Mouse (Mus musculus) liver, adult 2 months (tissue): ENCODE measurements around the gene Lrp10. TPM values are rescaled to one million over a fixed set of nuclear protein-coding genes. Genes with fewer than 3 reads are reported as not detected.

Experiments used
- DNase-seq: peaks from one replicate; pipeline ENCODE4 v3.0.0-alpha.2; 2011; ENCODE audit warnings: low read depth, low spot score; ENCODE audit errors: extremely low read depth
- H3K27ac ChIP-seq: fragments of 200-500 bp; replicated peaks from 2 replicates; pipeline ENCODE4 v1.5.1; 2012; ENCODE audit warnings: low read depth, mild to moderate bottlenecking, control low read depth, inconsistent platforms, low read length; ENCODE audit not compliant: insufficient read depth
- H3K27me3 ChIP-seq: fragments of 200-500 bp; 2 replicates; pipeline ENCODE4 v1.6.1; 2012; ENCODE audit warnings: mild to moderate bottlenecking, moderate library complexity, low read length, inconsistent platforms; ENCODE audit not compliant: control insufficient read depth, insufficient read depth
- H3K36me3 ChIP-seq: fragments of 200-500 bp; 2 replicates; pipeline ENCODE4 v1.6.1; 2012; ENCODE audit warnings: low read length, inconsistent platforms; ENCODE audit not compliant: control insufficient read depth, insufficient read depth
- H3K4me1 ChIP-seq: fragments of 200-500 bp; 2 replicates; pipeline ENCODE4 v1.6.1; 2011; ENCODE audit warnings: low read length; ENCODE audit not compliant: control insufficient read depth, insufficient read depth
- H3K4me3 ChIP-seq: fragments of 200-500 bp; 2 replicates; pipeline ENCODE4 v1.5.1; 2011; ENCODE audit warnings: low read depth, mild to moderate bottlenecking, control low read depth, low read length, moderate library complexity; ENCODE audit not compliant: insufficient read depth
- H3K79me2 ChIP-seq: fragments of 200-500 bp; 2 replicates; pipeline ENCODE4 v1.6.1; 2012; ENCODE audit warnings: inconsistent platforms, mild to moderate bottlenecking, low read length, moderate library complexity; ENCODE audit not compliant: control insufficient read depth, insufficient read depth
- H3K9ac ChIP-seq: fragments of 200-500 bp; 2 replicates; pipeline ENCODE4 v1.6.1; 2012; ENCODE audit warnings: low read depth, mild to moderate bottlenecking, control low read depth, inconsistent platforms, low read length
- CTCF ChIP-seq: fragments of 200-500 bp; IDR thresholded peaks from 2 replicates; pipeline ENCODE4 v1.5.1; 2011; ENCODE audit warnings: low read depth, low read length, control low read depth
- POLR2A ChIP-seq: fragments of 200-500 bp; IDR thresholded peaks from 2 replicates; pipeline ENCODE4 v1.6.1; 2011; ENCODE audit warnings: low read length, control low read depth; ENCODE audit not compliant: insufficient read depth; ENCODE audit errors: extremely low read depth
- WGBS: fragments of 180-500 bp; shearing (Covaris S2); methylation state at CpG from one replicate; pipeline ENCODE4 v1.1.7; 2018; 5-methylcytosine and 5-hydroxymethylcytosine counted together
- polyA plus RNA-seq: library from polyadenylated mRNA; depleted of rRNA; stranded (reverse); fragments of >200 nt; gene quantifications from 2 replicates; pipeline ENCODE4 v1.2.3, GENCODE M21; 2012; rRNA removed
- total RNA-seq: library from RNA; depleted of rRNA; stranded (reverse); fragments of >200 nt; gene quantifications from 2 replicates; pipeline ENCODE4 v1.2.3, GENCODE M21; 2014; rRNA removed

Gene Lrp10
- total and polyA plus RNA-seq, 2 experiments, result 7.1 to 50.3 TPM

DNA sequence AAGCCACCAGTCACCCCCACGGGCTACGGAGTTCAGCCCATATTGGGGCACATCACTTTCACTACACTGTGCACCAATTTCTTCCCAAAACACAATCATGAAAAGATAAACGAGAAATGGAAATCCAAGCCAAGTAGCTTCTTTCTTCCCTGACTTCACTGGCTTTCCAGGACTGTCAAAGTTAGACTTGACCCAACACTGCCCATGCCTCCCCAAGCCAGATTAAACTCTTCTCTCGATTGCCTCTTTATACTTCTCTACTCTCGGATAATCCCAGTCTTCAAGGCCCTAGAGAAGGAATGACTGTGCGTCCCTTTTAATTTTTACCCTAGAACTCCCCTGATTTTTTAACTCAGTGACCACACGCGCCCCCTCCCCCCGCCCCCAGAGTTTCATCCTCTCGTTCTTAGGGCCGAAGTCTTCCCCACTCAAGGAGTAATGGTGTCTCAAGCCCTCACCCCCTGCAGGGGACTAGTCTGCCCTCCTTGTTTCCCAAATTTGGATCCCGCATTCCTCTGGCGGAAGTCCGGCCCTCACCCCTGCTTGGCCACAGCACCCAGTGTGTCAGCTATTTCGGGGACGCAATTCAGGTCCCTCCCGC, 52.9 kb downstream of the Lrp10 start:
- Histone ChIP-seq H3K9ac (peak overlapping the region; percentile 78), H3K4me3 (peak overlapping the region; percentile 80), H3K36me3 (peaks cover 25% of the 10 kb centered on the region), H3K4me1 (peaks cover 7% of the 10 kb centered on the region), H3K79me2 (no peaks in the 10 kb centered on the region), H3K27ac (peak overlapping the region; percentile 22), H3K27me3 (no peaks in the 10 kb centered on the region)
- TF ChIP-seq POLR2A, result no peak
- TF ChIP-seq CTCF, result no peak
- DNase-seq, result peak; percentile 9
- 1% methylated on average over 17 of the region's 17 CpGs for WGBS

Other genes starting within 250 kb of the Lrp10 start
- 39.4 and 57.1 TPM in 2 replicates for gene Dad1, start 210.0 kb upstream of the Lrp10 start, total RNA-seq
- 546 and 638 TPM in 2 replicates for gene Dad1, start 210.0 kb upstream of the Lrp10 start, polyA plus RNA-seq
- 22.1 and 25.2 TPM in 2 replicates for gene Abhd4, start 209.9 kb upstream of the Lrp10 start, total RNA-seq
- 33.5 and 38.4 TPM in 2 replicates for gene Abhd4, start 209.9 kb upstream of the Lrp10 start, polyA plus RNA-seq
- gene Olfr49, start 179.2 kb upstream of the Lrp10 start, total RNA-seq, result not detected in 2 replicates
- gene Olfr49, start 179.2 kb upstream of the Lrp10 start, polyA plus RNA-seq, result not detected in 2 replicates
- gene Oxa1l, start 103.3 kb upstream of the Lrp10 start, total RNA-seq, result 16.4 and 23.1 TPM in 2 replicates
- 108 and 116 TPM in 2 replicates for gene Oxa1l, start 103.3 kb upstream of the Lrp10 start, polyA plus RNA-seq
- 2.2 and 2.3 TPM in 2 replicates for gene Slc7a7, start 46.4 kb upstream of the Lrp10 start, total RNA-seq
- 2.6 and 4.1 TPM in 2 replicates for gene Slc7a7, start 46.4 kb upstream of the Lrp10 start, polyA plus RNA-seq
- 77.8 and 85.8 TPM in 2 replicates for gene Mrpl52, start 37.2 kb upstream of the Lrp10 start, total RNA-seq
- gene Mrpl52, start 37.2 kb upstream of the Lrp10 start, polyA plus RNA-seq, result 876 and 1,262 TPM in 2 replicates
- gene Mmp14, start 32.5 kb upstream of the Lrp10 start, total RNA-seq, result 9.0 and 12.4 TPM in 2 replicates
- 44.0 and 52.6 TPM in 2 replicates for gene Mmp14, start 32.5 kb upstream of the Lrp10 start, polyA plus RNA-seq
- not detected in 2 replicates for gene Rem2, start 12.0 kb downstream of the Lrp10 start, total RNA-seq
- gene Rem2, start 12.0 kb downstream of the Lrp10 start, polyA plus RNA-seq, result 0.10 TPM in 1 of 2 replicates, not detected in the other
- gene Prmt5, start 53.4 kb downstream of the Lrp10 start, total RNA-seq, result 7.4 and 8.0 TPM in 2 replicates
- 9.5 and 17.0 TPM in 2 replicates for gene Prmt5, start 53.4 kb downstream of the Lrp10 start, polyA plus RNA-seq
- 13.7 and 13.8 TPM in 2 replicates for gene Haus4, start 90.5 kb downstream of the Lrp10 start, total RNA-seq
- gene Haus4, start 90.5 kb downstream of the Lrp10 start, polyA plus RNA-seq, result 7.4 and 10.9 TPM in 2 replicates
- 3.8 TPM in 2 replicates for gene Ajuba, start 113.4 kb downstream of the Lrp10 start, total RNA-seq
- 9.9 and 12.2 TPM in 2 replicates for gene Ajuba, start 113.4 kb downstream of the Lrp10 start, polyA plus RNA-seq
- gene 4931414P19Rik, start 141.9 kb downstream of the Lrp10 start, total RNA-seq, result 3.0 and 3.1 TPM in 2 replicates
- 2.6 and 4.3 TPM in 2 replicates for gene 4931414P19Rik, start 141.9 kb downstream of the Lrp10 start, polyA plus RNA-seq
- 179 and 181 TPM in 2 replicates for gene Psmb5, start 153.9 kb downstream of the Lrp10 start, total RNA-seq
- gene Psmb5, start 153.9 kb downstream of the Lrp10 start, polyA plus RNA-seq, result 217 and 221 TPM in 2 replicates
- gene Psmb11, start 157.3 kb downstream of the Lrp10 start, total RNA-seq, result not detected in 2 replicates
- gene Psmb11, start 157.3 kb downstream of the Lrp10 start, polyA plus RNA-seq, result not detected in 2 replicates
- not detected in 2 replicates for gene Gm17606, start 176.8 kb downstream of the Lrp10 start, total RNA-seq
- not detected in 2 replicates for gene Gm17606, start 176.8 kb downstream of the Lrp10 start, polyA plus RNA-seq
- gene Cdh24, start 177.2 kb downstream of the Lrp10 start, total RNA-seq, result 0.09 and 0.27 TPM in 2 replicates
- gene Cdh24, start 177.2 kb downstream of the Lrp10 start, polyA plus RNA-seq, result 0.37 and 0.73 TPM in 2 replicates
- gene 1700123O20Rik, start 222.1 kb downstream of the Lrp10 start, total RNA-seq, result 30.6 and 36.0 TPM in 2 replicates
- gene 1700123O20Rik, start 222.1 kb downstream of the Lrp10 start, polyA plus RNA-seq, result 36.7 and 39.0 TPM in 2 replicates
- gene Acin1, start 222.8 kb downstream of the Lrp10 start, total RNA-seq, result 39.7 and 44.3 TPM in 2 replicates
- gene Acin1, start 222.8 kb downstream of the Lrp10 start, polyA plus RNA-seq, result 39.0 and 49.1 TPM in 2 replicates
- gene Gm29776, start 234.7 kb downstream of the Lrp10 start, total RNA-seq, result not detected in 2 replicates
- gene Gm29776, start 234.7 kb downstream of the Lrp10 start, polyA plus RNA-seq, result not detected in 2 replicates
- 5.6 and 7.9 TPM in 2 replicates for gene Cebpe, start 248.0 kb downstream of the Lrp10 start, total RNA-seq
- gene Cebpe, start 248.0 kb downstream of the Lrp10 start, polyA plus RNA-seq, result 12.4 and 12.9 TPM in 2 replicates